Mouse (Mus musculus): Measurements from ENCODE around the gene B230219D22Rik. TPM values are rescaled to one million over a fixed set of nuclear protein-coding genes. Genes with fewer than 3 reads are reported as not detected.
A peak's percentile ranks its signal among the peaks of the same experiment; 100 is the strongest.

The B230219D22Rik gene
- total and polyA plus RNA-seq, 3 experiments: 22.1 to 42.2 (median 39.4) TPM

GRCm38 (mm10) chr13:55715908-55716510 is 23.1 kb downstream of the B230219D22Rik start:
- Histone ChIP-seq H3K9ac (ENCODE audit: low read depth, low read length) (no peak overlapping the region), H3K36me3 (ENCODE audit: control insufficient read depth, insufficient read depth, low read length) (no peaks in the 10 kb centered on the region; the same call in 1 of the 2 replicates), H3K4me3 (no peak overlapping the region), H3K27me3 (ENCODE audit: control insufficient read depth, insufficient read depth, low read length) (no peaks in the 10 kb centered on the region), H3K79me2 (replicated peaks; ENCODE audit: control insufficient read depth, insufficient read depth, low read length) (peaks cover 2% of the 10 kb centered on the region), H3K4me1 (ENCODE audit: control insufficient read depth, insufficient read depth, low read length) (no peaks in the 10 kb centered on the region; the same call in 1 of the 2 replicates), H3K27ac (no peak overlapping the region)
- TF ChIP-seq EP300 (IDR thresholded peaks at IDR 0.05; ENCODE audit: insufficient read depth, low read depth, low read length) (no peak), CTCF (IDR thresholded peaks at IDR 0.05) (no peak), POLR2A (IDR thresholded peaks at IDR 0.05; ENCODE audit: insufficient read depth, low read depth, low read length) (no peak)
- DNase-seq: no peak
- WGBS: 87% methylated on average over 7 of the region's 7 CpGs
- intact Hi-C loops (cut with DNase I): no loop called here

DNA sequence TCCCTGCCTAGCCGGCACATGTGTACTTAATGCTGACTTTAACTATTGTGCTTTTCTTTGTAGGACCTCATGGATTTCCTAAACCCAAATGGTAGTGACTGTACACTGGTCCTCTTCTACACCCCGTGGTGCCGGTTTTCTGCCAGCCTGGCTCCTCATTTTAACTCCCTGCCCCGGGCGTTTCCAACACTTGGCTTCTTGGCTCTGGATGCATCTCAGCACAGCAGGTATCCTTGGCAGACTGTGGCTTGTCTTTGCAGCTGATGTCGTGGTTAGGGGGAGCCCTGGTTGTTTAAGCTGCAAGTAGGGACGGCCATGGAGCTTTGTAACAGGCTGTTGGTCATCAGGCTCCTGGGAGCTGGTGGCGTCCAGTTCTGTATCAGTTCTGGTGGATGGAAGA is 28.6 kb downstream of the B230219D22Rik start:
- H3K27me3 ChIP-seq (ENCODE audit: control insufficient read depth, insufficient read depth, low read length): no peaks in the 10 kb centered on the region
- intact Hi-C loops (cut with DNase I): no loop called here
- no peaks in the 10 kb centered on the region for H3K36me3 ChIP-seq (ENCODE audit: control insufficient read depth, insufficient read depth, low read length)
- WGBS: 82% methylated on average over 8 of the region's 8 CpGs
- DNase-seq: no peak
- H3K4me3 ChIP-seq: no peak overlapping the region
- no peak overlapping the region for H3K27ac ChIP-seq
- no peak overlapping the region for H3K9ac ChIP-seq (ENCODE audit: low read depth, low read length)
- H3K4me1 ChIP-seq (ENCODE audit: control insufficient read depth, insufficient read depth, low read length): no peaks in the 10 kb centered on the region
- peaks cover 2% of the 10 kb centered on the region for H3K79me2 ChIP-seq (replicated peaks; ENCODE audit: control insufficient read depth, insufficient read depth, low read length)
- TF ChIP-seq EP300 (IDR thresholded peaks at IDR 0.05; ENCODE audit: insufficient read depth, low read depth, low read length) (no peak), POLR2A (IDR thresholded peaks at IDR 0.05; ENCODE audit: insufficient read depth, low read depth, low read length) (no peak), CTCF (IDR thresholded peaks at IDR 0.05) (no peak)

GRCm38 (mm10) chr13:55721995-55722394 is 29.1 kb downstream of the B230219D22Rik start:
- H3K4me3 ChIP-seq: no peak overlapping the region
- intact Hi-C loops (cut with DNase I): no loop called here
- WGBS: 99% methylated on average over 2 of the region's 2 CpGs
- H3K36me3 ChIP-seq (ENCODE audit: control insufficient read depth, insufficient read depth, low read length): no peaks in the 10 kb centered on the region
- no peaks in the 10 kb centered on the region for H3K27me3 ChIP-seq (ENCODE audit: control insufficient read depth, insufficient read depth, low read length)
- H3K27ac ChIP-seq: no peak overlapping the region
- peaks cover 2% of the 10 kb centered on the region for H3K79me2 ChIP-seq (replicated peaks; ENCODE audit: control insufficient read depth, insufficient read depth, low read length)
- no peak for DNase-seq
- no peaks in the 10 kb centered on the region for H3K4me1 ChIP-seq (ENCODE audit: control insufficient read depth, insufficient read depth, low read length)
- H3K9ac ChIP-seq (ENCODE audit: low read depth, low read length): no peak overlapping the region
- TF ChIP-seq EP300 (IDR thresholded peaks at IDR 0.05; ENCODE audit: insufficient read depth, low read depth, low read length): no peak

GRCm38 (mm10) chr13:55726598-55727119 is 33.7 kb downstream of the B230219D22Rik start:
- Histone ChIP-seq H3K36me3 (ENCODE audit: control insufficient read depth, insufficient read depth, low read length) (no peaks in the 10 kb centered on the region), H3K4me1 (ENCODE audit: control insufficient read depth, insufficient read depth, low read length) (no peaks in the 10 kb centered on the region), H3K9ac (ENCODE audit: low read depth, low read length) (peak overlapping the region; percentile 93), H3K27me3 (ENCODE audit: control insufficient read depth, insufficient read depth, low read length) (no peaks in the 10 kb centered on the region), H3K4me3 (peak overlapping the region; percentile 97), H3K79me2 (replicated peaks; ENCODE audit: control insufficient read depth, insufficient read depth, low read length) (0 out of 2 replicates have a peak, but pooled peaks cover 2% of the 10 kb centered on the region), H3K27ac (peak overlapping the region; percentile 95)
- intact Hi-C loops (cut with DNase I): loop anchor here (1.0 to 5.0 kb wide), 4 partner anchors 12 to 126 kb away; partner anchors contain the start of genes B230219D22Rik and Txndc15
- WGBS: 2% methylated on average over 4 of the region's 4 CpGs
- no peak for DNase-seq
- TF ChIP-seq POLR2A (IDR thresholded peaks at IDR 0.05; ENCODE audit: insufficient read depth, low read depth, low read length) (no peak), CTCF (IDR thresholded peaks at IDR 0.05) (peak; percentile 53), EP300 (IDR thresholded peaks at IDR 0.05; ENCODE audit: insufficient read depth, low read depth, low read length) (no peak)

- H3K27me3 ChIP-seq (ENCODE audit: control insufficient read depth, insufficient read depth, low read length): no peaks in the 10 kb centered on the region
- 0 out of 2 replicates have a peak, but pooled peaks cover 2% of the 10 kb centered on the region for H3K79me2 ChIP-seq (replicated peaks; ENCODE audit: control insufficient read depth, insufficient read depth, low read length)
- TF ChIP-seq POLR2A (IDR thresholded peaks at IDR 0.05; ENCODE audit: insufficient read depth, low read depth, low read length) (peak; percentile 50; the same call in 1 of the 2 replicates), EP300 (IDR thresholded peaks at IDR 0.05; ENCODE audit: insufficient read depth, low read depth, low read length) (no peak), CTCF (IDR thresholded peaks at IDR 0.05) (no peak; the same call in none of the 2 replicates)
- intact Hi-C loops (cut with DNase I): loop anchor here (1.0 to 5.0 kb wide), 4 partner anchors 13 to 126 kb away; partner anchors contain the start of genes B230219D22Rik and Txndc15
- H3K4me3 ChIP-seq: peak within 1 kb of the TSS; percentile 97
- no peaks in the 10 kb centered on the region for H3K36me3 ChIP-seq (ENCODE audit: control insufficient read depth, insufficient read depth, low read length)
- peak; percentile 92 to 93 for DNase-seq
- WGBS: under 1% methylated on average over 73 of the region's 73 CpGs
- peak within 1 kb of the TSS; percentile 95 for H3K27ac ChIP-seq
- no peaks in the 10 kb centered on the region for H3K4me1 ChIP-seq (ENCODE audit: control insufficient read depth, insufficient read depth, low read length)
- peak within 1 kb of the TSS; percentile 93 for H3K9ac ChIP-seq (ENCODE audit: low read depth, low read length)
These were observed 34.4 kb downstream of the B230219D22Rik start, which contains the start of gene Pcbd2 for GRCm38 (mm10) chr13:55727120-55727838. Gene Pcbd2 (plus strand): TSS chr13:55727368.

All from heart, adult 2 months (tissue).